Mouse (Mus musculus): Measurements from ENCODE around the gene Lman2l. TPM values are rescaled to one million over a fixed set of nuclear protein-coding genes. Genes with fewer than 3 reads are reported as not detected.

Gene Lman2l
- polyA plus RNA-seq, 1 experiment from 2014 or later: 46.4 TPM

DNA sequence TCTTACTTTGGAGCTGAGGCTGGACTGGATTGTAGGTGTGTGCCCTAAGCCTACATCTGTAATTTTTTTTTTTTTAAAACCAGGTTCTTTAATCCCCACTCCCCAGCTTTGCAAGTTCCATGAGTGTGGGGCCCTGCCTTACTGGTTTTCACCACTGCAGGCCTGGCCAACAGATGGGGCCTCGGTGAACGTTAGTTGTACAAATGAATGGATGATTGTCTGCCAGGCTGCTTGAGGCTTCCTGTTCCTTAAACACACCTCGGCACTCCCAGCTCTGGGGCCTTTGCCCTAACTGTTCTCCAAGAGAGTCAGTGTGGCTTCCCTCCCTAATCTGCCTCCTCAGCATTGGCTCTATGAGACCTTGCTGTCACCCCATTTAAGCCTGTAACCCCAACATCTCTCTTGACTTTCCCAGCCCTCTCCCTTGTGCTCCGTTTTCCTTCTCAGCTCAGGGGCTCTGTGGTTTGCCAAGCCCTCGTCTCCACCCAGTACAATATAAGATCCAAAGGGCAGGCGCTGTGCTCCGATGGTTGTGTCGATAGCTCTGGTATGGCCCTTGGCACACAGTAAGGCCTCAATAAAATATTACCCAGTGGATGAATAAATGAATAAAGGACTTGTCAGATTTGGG is 30.5 kb upstream of the Lman2l start:
- no peak overlapping the region for H3K9ac ChIP-seq
- peaks cover 72% of the 10 kb centered on the region for H3K4me1 ChIP-seq
- peak overlapping the region; percentile 75 for H3K27ac ChIP-seq
- 27% methylated on average over 8 of the region's 8 CpGs for WGBS
- H3K27me3 ChIP-seq: no peaks in the 10 kb centered on the region
- H3K36me3 ChIP-seq: no peaks in the 10 kb centered on the region
- ATAC-seq (ENCODE audit: insufficient number of reproducible peaks, low FRiP score, low TSS enrichment, low read depth): no peak
- peak overlapping the region; percentile 81 for H3K4me2 ChIP-seq
- H3K4me3 ChIP-seq: peak overlapping the region; percentile 25
- H3K9me3 ChIP-seq: no peaks in the 10 kb centered on the region

DNA sequence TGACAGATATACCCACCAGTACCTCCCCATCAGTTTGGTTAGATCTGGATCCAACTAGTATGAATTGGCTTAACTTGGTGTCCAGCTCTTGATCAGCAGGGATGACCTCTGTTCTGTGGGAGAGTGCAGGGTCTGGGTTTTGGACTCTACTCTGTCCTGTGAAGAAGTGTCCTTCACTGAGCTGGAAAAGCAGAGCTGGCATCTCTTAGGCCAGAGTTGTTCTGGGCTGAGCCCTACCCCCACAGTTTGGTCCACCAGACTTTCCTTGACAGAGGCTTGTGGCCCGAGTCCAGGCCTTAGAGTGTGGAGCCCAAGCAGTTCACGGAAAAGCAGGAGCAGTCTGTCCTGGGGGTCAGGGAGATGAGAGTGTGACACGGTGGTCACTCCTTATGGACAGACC is 29.6 kb upstream of the Lman2l start:
- H3K36me3 ChIP-seq: no peaks in the 10 kb centered on the region
- H3K27ac ChIP-seq: peak overlapping the region; percentile 75
- no peak overlapping the region for H3K9ac ChIP-seq
- H3K9me3 ChIP-seq: no peaks in the 10 kb centered on the region
- peak overlapping the region; percentile 25 for H3K4me3 ChIP-seq
- no peaks in the 10 kb centered on the region for H3K27me3 ChIP-seq
- ATAC-seq (ENCODE audit: insufficient number of reproducible peaks, low FRiP score, low TSS enrichment, low read depth): no peak
- 48% methylated on average over 3 of the region's 3 CpGs for WGBS
- H3K4me2 ChIP-seq: peak overlapping the region; percentile 81
- peaks cover 72% of the 10 kb centered on the region for H3K4me1 ChIP-seq

DNA sequence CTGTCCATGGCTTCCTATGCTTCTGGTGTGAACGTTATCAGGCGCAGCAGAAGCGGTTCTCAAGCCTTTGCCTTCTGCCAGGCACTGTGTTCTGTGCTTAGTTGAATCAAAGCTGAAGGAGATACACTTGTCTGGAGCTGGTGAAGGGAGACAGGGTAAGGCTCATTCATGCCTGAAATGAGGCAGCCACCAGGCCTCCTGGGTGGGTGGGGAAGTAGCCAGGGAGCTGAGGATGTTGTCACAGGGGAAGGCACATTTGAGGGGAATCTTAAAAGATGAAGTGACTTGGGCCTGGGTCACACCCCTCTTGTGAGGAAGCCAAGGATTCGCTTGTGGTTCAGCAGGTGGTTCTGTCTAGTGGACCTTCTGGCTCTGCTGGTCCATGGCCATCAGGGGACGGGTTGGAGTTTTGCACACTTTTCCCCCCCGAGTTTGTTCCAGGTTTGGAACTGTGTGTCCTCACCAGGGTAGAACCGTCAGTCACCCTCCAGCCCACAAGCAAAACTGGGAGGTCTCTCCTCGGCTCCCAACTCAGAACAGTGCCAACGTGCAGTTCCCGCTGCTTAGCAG is 28.2 kb upstream of the Lman2l start:
- Histone ChIP-seq H3K9ac (no peak overlapping the region), H3K4me2 (peak overlapping the region; percentile 81), H3K36me3 (no peaks in the 10 kb centered on the region), H3K4me3 (peak overlapping the region; percentile 74), H3K27me3 (no peaks in the 10 kb centered on the region), H3K4me1 (peaks cover 67% of the 10 kb centered on the region), H3K9me3 (no peaks in the 10 kb centered on the region), H3K27ac (no peak overlapping the region)
- 61% methylated on average over 10 of the region's 10 CpGs for WGBS
- no peak for ATAC-seq (ENCODE audit: insufficient number of reproducible peaks, low FRiP score, low TSS enrichment, low read depth)

DNA sequence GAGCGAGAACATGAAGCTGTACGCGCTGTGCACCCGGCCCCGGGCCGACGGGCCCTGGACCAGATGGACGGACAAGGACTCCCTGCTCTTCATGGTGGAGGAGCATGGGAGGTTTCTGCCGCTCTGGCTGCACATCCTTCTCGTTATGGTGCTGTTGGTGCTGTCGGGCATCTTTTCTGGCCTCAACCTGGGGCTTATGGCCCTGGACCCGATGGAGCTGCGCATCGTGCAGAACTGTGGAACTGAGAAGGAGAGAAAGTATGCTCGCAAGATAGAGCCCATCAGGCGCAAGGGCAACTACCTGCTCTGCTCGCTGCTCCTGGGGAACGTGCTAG is 27.0 kb upstream of the Lman2l start:
- Histone ChIP-seq H3K4me1 (peaks cover 55% of the 10 kb centered on the region), H3K9me3 (no peaks in the 10 kb centered on the region), H3K4me3 (peak overlapping the region; percentile 74), H3K36me3 (no peaks in the 10 kb centered on the region), H3K27ac (peak overlapping the region; percentile 68; the same call in 1 of the 2 replicates), H3K27me3 (no peaks in the 10 kb centered on the region), H3K9ac (peak overlapping the region; percentile 48), H3K4me2 (peak overlapping the region; percentile 81)
- no peak for ATAC-seq (ENCODE audit: insufficient number of reproducible peaks, low FRiP score, low TSS enrichment, low read depth)
- WGBS: 14% methylated on average over 18 of the region's 18 CpGs

DNA sequence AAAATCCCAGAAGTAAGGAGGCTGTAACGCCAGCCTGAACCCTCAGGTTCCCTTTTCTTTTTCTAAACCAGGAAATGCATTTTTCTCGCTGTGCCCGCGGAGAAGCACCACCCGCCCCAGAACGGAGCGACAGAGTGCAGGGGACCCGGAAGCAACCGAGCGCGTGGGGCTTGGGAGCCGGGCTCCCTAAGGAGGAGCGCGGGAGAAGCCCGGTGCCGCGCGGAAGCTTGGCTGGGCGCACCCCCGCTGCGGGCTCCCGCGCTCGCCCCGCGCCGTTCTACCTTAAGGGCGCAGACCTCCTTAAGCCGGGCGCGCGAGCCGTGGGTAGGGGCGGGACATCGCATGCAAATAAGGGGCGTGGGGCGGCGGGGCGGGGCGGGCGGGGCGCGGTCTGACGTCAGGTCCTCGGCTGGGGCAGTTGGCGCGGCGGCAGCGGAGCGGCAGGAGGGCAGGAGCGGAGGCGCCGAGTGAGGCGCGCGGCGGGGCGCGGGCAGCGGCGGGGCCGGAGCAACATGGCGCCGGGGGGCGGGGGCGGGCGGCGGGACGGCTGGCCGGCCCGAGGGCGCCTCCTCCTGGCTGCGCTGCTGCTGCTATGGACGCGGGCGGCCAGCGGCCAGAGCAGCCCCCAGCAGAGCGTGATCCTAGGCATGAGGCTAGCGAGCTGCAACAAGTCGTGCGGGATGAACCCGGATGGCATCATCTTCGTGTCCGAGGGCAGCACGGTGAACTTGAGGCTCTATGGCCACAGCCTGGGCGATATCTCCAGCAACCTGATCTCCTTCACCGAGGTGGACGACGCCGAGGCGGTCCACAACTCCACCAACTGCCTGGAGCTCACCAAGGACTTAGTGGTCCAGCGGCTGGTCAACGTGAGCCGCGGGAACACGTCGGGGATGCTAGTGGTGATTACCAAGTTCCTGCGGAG is 26.4 kb upstream of the Lman2l start, which contains the start of gene Cnnm4:
Cnnm4 (plus strand) TSS at position 440 of the 925 bp plus-strand sequence.
- Histone ChIP-seq H3K36me3 (no peaks in the 10 kb centered on the region), H3K27me3 (no peaks in the 10 kb centered on the region), H3K9ac (peak within 1 kb of the TSS; percentile 50), H3K27ac (peak within 1 kb of the TSS; percentile 68), H3K4me2 (peak within 1 kb of the TSS; percentile 81), H3K9me3 (no peaks in the 10 kb centered on the region), H3K4me1 (peaks cover 50% of the 10 kb centered on the region), H3K4me3 (peak within 1 kb of the TSS; percentile 74)
- ATAC-seq (ENCODE audit: insufficient number of reproducible peaks, low FRiP score, low TSS enrichment, low read depth): peak; percentile 86
- WGBS: under 1% methylated on average over 68 of the region's 98 CpGs

DNA sequence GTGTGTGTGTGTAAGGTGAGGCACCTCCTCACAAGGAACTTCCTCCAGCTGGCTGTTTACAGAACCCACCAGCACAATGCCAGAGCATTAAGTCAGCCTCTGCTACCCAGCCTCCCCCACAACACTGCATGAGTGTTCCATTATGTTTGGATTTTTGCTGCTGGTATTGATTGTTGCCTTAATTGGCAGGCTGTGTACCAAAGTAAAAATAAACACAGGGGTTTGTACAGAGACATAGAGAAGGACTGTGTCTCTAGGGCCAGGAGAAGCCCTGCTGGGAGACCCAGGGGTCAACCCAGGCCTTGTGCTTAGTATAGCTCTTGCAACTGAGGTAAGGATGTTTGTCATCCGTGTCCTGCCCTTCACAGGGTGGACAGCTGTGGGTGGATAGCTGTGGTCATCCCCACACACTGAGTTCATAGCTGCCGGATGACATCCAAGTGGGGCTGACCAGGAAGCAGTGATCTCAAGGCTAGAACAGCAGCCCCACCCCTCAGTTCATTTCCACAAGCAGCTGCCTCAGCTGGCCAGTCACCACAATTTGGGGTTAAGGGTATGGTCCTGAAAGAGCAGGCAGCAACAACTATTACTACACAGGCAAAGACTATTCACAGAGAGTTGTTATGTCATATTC is 24.9 kb upstream of the Lman2l start:
- Histone ChIP-seq H3K36me3 (no peaks in the 10 kb centered on the region), H3K9me3 (no peaks in the 10 kb centered on the region), H3K4me3 (no peak overlapping the region), H3K27me3 (no peaks in the 10 kb centered on the region), H3K4me2 (no peak overlapping the region), H3K27ac (no peak overlapping the region), H3K4me1 (peaks cover 35% of the 10 kb centered on the region), H3K9ac (no peak overlapping the region)
- no peak for ATAC-seq (ENCODE audit: insufficient number of reproducible peaks, low FRiP score, low TSS enrichment, low read depth)
- 56% methylated on average over 2 of the region's 2 CpGs for WGBS

DNA sequence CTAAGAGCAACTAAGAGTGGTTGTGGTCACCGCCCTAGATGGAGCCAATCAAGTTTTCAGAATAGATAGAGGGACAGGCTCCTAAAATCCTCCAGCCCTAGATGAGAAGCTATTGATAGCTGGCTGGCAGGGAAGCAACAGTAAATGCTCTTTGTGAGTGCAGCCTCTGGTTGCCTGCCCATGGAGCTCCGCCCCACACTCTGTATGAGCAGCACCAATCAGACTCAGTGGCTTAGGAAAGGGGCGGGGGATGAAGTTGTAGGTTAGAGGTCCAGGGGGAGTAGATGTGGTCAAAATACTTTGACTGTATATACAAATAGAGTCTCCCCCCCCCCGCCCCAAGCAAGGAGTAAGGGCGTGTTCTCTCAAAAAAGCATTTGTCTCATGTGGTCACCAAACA is 22.4 kb upstream of the Lman2l start:
- 48% methylated on average over 5 of the region's 5 CpGs for WGBS
- H3K27ac ChIP-seq: no peak overlapping the region
- H3K27me3 ChIP-seq: no peaks in the 10 kb centered on the region
- H3K9me3 ChIP-seq: no peaks in the 10 kb centered on the region
- H3K36me3 ChIP-seq: no peaks in the 10 kb centered on the region
- no peak for ATAC-seq (ENCODE audit: insufficient number of reproducible peaks, low FRiP score, low TSS enrichment, low read depth)
- H3K9ac ChIP-seq: no peak overlapping the region
- H3K4me3 ChIP-seq: no peak overlapping the region
- H3K4me1 ChIP-seq: peaks cover 10% of the 10 kb centered on the region
- H3K4me2 ChIP-seq: no peak overlapping the region

DNA sequence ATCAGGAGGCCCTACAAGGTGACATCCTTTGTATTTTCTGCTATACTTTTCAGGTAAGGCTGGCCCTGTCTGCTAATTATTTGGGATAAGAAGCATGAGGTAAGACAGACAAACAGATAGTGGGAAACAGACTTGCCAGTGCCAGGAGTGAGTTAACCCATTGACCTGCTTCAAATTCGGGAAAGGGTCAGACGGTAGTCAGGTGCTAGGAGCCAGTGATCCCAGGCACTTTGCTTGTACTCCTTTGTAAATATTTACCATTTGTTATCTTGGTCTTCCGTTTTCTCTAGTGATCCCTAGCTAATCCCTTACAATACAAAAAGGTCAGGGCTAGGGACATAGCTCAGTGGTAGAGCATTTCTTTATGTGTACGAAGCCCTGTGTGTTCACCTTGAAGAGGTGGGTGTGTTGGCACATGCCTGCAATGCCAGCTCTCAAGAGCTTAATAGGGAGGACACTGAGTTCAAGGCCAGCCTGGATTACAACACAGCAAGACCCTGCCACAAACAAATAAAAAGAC is 20.6 kb upstream of the Lman2l start:
- WGBS: 67% methylated on average over 4 of the region's 4 CpGs
- Histone ChIP-seq H3K27me3 (no peaks in the 10 kb centered on the region), H3K27ac (no peak overlapping the region), H3K4me3 (no peak overlapping the region), H3K36me3 (no peaks in the 10 kb centered on the region), H3K9me3 (no peaks in the 10 kb centered on the region), H3K9ac (no peak overlapping the region), H3K4me1 (0 out of 2 replicates have a peak, but pooled peaks cover 1% of the 10 kb centered on the region), H3K4me2 (no peak overlapping the region)
- ATAC-seq (ENCODE audit: insufficient number of reproducible peaks, low FRiP score, low TSS enrichment, low read depth): no peak

DNA sequence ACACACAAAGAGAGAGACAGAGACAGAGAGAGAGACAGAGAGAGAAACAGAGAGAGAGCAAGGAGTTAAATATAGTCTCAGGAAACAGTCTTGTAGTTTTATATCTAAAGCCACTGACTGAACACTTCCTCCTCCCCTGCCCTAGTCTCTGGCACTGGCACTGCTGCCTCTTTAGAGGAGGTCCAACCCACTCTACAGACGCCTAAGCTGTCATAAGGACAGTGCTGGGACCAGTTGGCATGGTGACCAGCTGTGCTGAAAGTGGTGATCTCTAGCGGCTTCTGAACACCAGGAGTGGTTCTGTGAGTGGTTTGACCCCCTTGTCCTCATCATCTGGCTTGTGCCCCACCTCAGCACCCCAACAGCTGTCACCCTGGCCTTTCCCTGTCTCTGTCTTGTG is 16.8 kb upstream of the Lman2l start:
- 44% methylated on average over 2 of the region's 2 CpGs for WGBS
- Histone ChIP-seq H3K27ac (no peak overlapping the region), H3K27me3 (no peaks in the 10 kb centered on the region), H3K9ac (no peak overlapping the region), H3K36me3 (no peaks in the 10 kb centered on the region), H3K4me1 (peaks cover 3% of the 10 kb centered on the region), H3K4me2 (no peak overlapping the region), H3K9me3 (no peaks in the 10 kb centered on the region), H3K4me3 (no peak overlapping the region)
- ATAC-seq (ENCODE audit: insufficient number of reproducible peaks, low FRiP score, low TSS enrichment, low read depth): no peak

DNA sequence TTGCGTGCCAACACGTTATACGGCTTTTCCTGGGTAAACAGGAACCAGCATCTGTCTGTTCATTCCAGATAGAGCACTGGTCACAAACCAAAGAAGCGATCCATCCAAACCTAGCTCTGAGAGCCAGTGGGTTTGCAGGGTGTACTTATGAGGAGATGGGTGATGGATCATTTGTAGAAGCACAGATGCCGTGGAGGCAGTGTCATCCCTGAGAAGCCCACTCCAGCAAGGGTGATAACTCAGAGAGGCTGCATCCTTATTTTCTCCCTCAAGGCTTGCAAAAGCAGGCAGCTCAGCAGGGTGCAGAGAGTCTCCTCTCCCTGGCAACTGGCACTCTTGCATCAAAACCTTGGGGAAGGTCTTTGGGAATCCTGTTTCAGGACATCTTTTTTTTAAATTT is 13.1 kb upstream of the Lman2l start:
- H3K36me3 ChIP-seq: no peaks in the 10 kb centered on the region
- peaks cover 3% of the 10 kb centered on the region for H3K4me1 ChIP-seq
- no peak for ATAC-seq (ENCODE audit: insufficient number of reproducible peaks, low FRiP score, low TSS enrichment, low read depth)
- no peak overlapping the region for H3K9ac ChIP-seq
- H3K4me3 ChIP-seq: no peak overlapping the region
- no peak overlapping the region for H3K4me2 ChIP-seq
- whole genome bisulfite sequencing: 86% methylated on average over 5 of the region's 5 CpGs
- H3K9me3 ChIP-seq: no peaks in the 10 kb centered on the region
- H3K27me3 ChIP-seq: no peaks in the 10 kb centered on the region
- no peak overlapping the region for H3K27ac ChIP-seq

DNA sequence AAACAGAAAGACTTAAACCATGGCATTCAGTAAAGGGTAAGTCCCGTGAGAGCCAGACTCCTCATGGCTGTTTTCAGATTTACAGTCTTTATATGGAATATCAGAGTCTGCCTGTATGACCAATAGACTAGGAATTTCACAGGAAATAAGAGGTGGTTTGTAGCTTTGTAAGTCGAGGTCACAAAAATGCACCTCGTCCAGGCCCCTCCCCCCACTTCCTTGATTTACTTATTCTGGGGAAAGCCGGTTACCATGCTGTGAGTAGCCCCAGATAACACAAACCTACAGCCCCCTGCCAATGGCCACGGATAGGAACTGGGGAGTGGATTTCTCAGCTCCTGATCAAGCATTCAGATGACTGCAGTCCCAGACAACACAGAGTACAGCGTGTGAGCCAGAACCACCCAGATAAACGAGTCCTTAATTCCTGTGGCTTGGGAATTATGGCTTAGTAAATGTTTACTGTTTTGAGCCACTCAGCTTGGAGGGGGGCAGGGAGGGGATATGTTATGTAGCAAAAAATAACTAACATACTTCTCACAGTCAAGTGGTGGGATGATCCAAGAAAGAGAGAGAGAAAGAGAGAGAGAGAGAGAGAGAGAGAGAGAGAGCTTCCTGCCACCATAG is 12.4 kb upstream of the Lman2l start:
- H3K36me3 ChIP-seq: no peaks in the 10 kb centered on the region
- H3K4me1 ChIP-seq: peaks cover 3% of the 10 kb centered on the region
- no peaks in the 10 kb centered on the region for H3K27me3 ChIP-seq
- no peak overlapping the region for H3K4me3 ChIP-seq
- no peak overlapping the region for H3K4me2 ChIP-seq
- H3K27ac ChIP-seq: no peak overlapping the region
- H3K9me3 ChIP-seq: no peaks in the 10 kb centered on the region
- 24% methylated on average over 7 of the region's 7 CpGs for WGBS
- ATAC-seq (ENCODE audit: insufficient number of reproducible peaks, low FRiP score, low TSS enrichment, low read depth): no peak
- H3K9ac ChIP-seq: no peak overlapping the region

Data from limb, embryonic 15.5 days (tissue).